Mouse (Mus musculus): ENCODE measurements around the gene Gtpbp6.
A peak's percentile ranks its signal among the peaks of the same experiment; 100 is the strongest.
"Not testable (repeated sequence)": the region's sequence is repeated elsewhere in the genome, so short reads cannot be mapped to it uniquely, and the experiment has no call there.

The Gtpbp6 gene

GRCm38 (mm10) chr5:110099656-110100580 is 8.1 kb downstream of the Gtpbp6 start, which contains the start of gene Plcxd1:
Plcxd1 (plus strand) TSS chr5:110099969.
- DNase-seq: peak; percentile 62

GRCm38 (mm10) chr5:110098991-110099477 is 9.0 kb downstream of the Gtpbp6 start:
- no peak for DNase-seq

- no peak for DNase-seq
These were observed 13.2 kb downstream of the Gtpbp6 start for GRCm38 (mm10) chr5:110094847-110095213.

- peak; percentile 92 for DNase-seq
These were observed 13.8 kb downstream of the Gtpbp6 start, which contains the start of gene Gm35315 for GRCm38 (mm10) chr5:110094030-110094846. Gm35315 (minus strand) TSS chr5:110094420.

GRCm38 (mm10) chr5:110091546-110091945 is 16.5 kb downstream of the Gtpbp6 start:
- DNase-seq: no peak

GRCm38 (mm10) chr5:110086161-110086866 is 21.7 kb downstream of the Gtpbp6 start:
- no peak for DNase-seq

GRCm38 (mm10) chr5:110082961-110083360 is 25.0 kb downstream of the Gtpbp6 start:
- no peak for DNase-seq

- not testable (repeated sequence) for DNase-seq
These were observed 35.6 kb downstream of the Gtpbp6 start, which contains the start of gene Gm17655 for GRCm38 (mm10) chr5:110072413-110072812. Gm17655 (minus strand) TSS chr5:110072513.

GRCm38 (mm10) chr5:110057637-110058408 is 50.2 kb downstream of the Gtpbp6 start:
- DNase-seq: peak; percentile 90
